Mouse (Mus musculus): ENCODE data around the gene Gm6899.

Gene Gm6899

GRCm38 (mm10) chr11:26593061-26594059 lies at the start of gene Gm6899, which contains the start of gene Vrk2:
Gm6899 (plus strand) TSS chr11:26593241.
Vrk2 (minus strand) TSS chr11:26593999.
- peak; percentile 82 to 90 for DNase-seq

GRCm38 (mm10) chr11:26551551-26551950 lies 41.5 kb upstream of the Gm6899 start:
- no peak for DNase-seq

- no peak for DNase-seq
These were observed 7.4 kb upstream of the Gm6899 start for GRCm38 (mm10) chr11:26585409-26586366.

- no peak for DNase-seq
These were observed 6.5 kb upstream of the Gm6899 start for GRCm38 (mm10) chr11:26586367-26587183.

- no peak for DNase-seq
These were observed 5.9 kb upstream of the Gm6899 start for GRCm38 (mm10) chr11:26587184-26587524.

- DNase-seq, result no peak
These were observed 517 bp upstream of the Gm6899 start for GRCm38 (mm10) chr11:26592395-26593053.

- DNase-seq, result no peak
These were observed 1.4 kb downstream of the Gm6899 start for GRCm38 (mm10) chr11:26594487-26594886.

- DNase-seq, result no peak
These were observed 3.1 kb downstream of the Gm6899 start for GRCm38 (mm10) chr11:26596186-26596585.

GRCm38 (mm10) chr11:26597145-26597544 lies 4.1 kb downstream of the Gm6899 start:
- no peak for DNase-seq

GRCm38 (mm10) chr11:26597761-26598160 lies 4.7 kb downstream of the Gm6899 start:
- no peak for DNase-seq

- DNase-seq, result no peak
These were observed 5.8 kb downstream of the Gm6899 start for GRCm38 (mm10) chr11:26598876-26599275.

- DNase-seq, result no peak
These were observed 7.7 kb downstream of the Gm6899 start for GRCm38 (mm10) chr11:26600692-26601091.

GRCm38 (mm10) chr11:26601571-26602175 lies 8.6 kb downstream of the Gm6899 start:
- DNase-seq, result no peak

GRCm38 (mm10) chr11:26604061-26604655 lies 11.1 kb downstream of the Gm6899 start:
- no peak for DNase-seq

- no peak for DNase-seq
These were observed 15.8 kb downstream of the Gm6899 start for GRCm38 (mm10) chr11:26608795-26609194.

GRCm38 (mm10) chr11:26618475-26619223 lies 25.6 kb downstream of the Gm6899 start:
- DNase-seq, result no peak

- no peak for DNase-seq
These were observed 29.7 kb downstream of the Gm6899 start for GRCm38 (mm10) chr11:26622727-26623126.

- no peak for DNase-seq
These were observed 43.2 kb downstream of the Gm6899 start for GRCm38 (mm10) chr11:26636239-26636638.

GRCm38 (mm10) chr11:26640314-26640785 lies 47.3 kb downstream of the Gm6899 start:
- DNase-seq, result no peak

GRCm38 (mm10) chr11:26642141-26642540 lies 49.1 kb downstream of the Gm6899 start:
- DNase-seq, result no peak

Data from kidney, postnatal 4 days (tissue).